Mouse (Mus musculus) heart, embryonic 13.5 days (tissue): ENCODE results near the gene Slco1a5. TPM values are rescaled to one million over a fixed set of nuclear protein-coding genes. Genes with fewer than 3 reads are reported as not detected.
A peak's percentile ranks its signal among the peaks of the same experiment; 100 is the strongest.

Experiments
- ATAC-seq: fragments of 200-750 bp; cut with Nextera tagmentation; 2 replicates; pipeline ENCODE4 v1.8.0; 2017; ENCODE audit warnings: moderate TSS enrichment; ENCODE audit not compliant: insufficient number of reproducible peaks, low FRiP score, low TSS enrichment; ENCODE audit errors: extremely low read depth
- H3K27ac ChIP-seq: fragments of 300-500 bp; sonication (generic); replicated peaks from 2 replicates; pipeline ENCODE4 v1.5.1; 2015; ENCODE audit warnings: moderate library complexity, mild to moderate bottlenecking, inconsistent platforms
- H3K27me3 ChIP-seq: fragments of 300-500 bp; sonication (generic); replicated peaks from 2 replicates; pipeline ENCODE4 v1.6.1; 2015; ENCODE audit warnings: mild to moderate bottlenecking, inconsistent platforms
- H3K36me3 ChIP-seq: fragments of 300-500 bp; sonication (generic); 2 replicates; pipeline ENCODE4 v1.6.1; 2015; ENCODE audit warnings: mild to moderate bottlenecking, inconsistent platforms
- H3K4me1 ChIP-seq: fragments of 300-500 bp; sonication (generic); 2 replicates; pipeline ENCODE4 v1.6.1; 2015; ENCODE audit warnings: inconsistent platforms
- H3K4me2 ChIP-seq: fragments of 300-500 bp; sonication (generic); 2 replicates; pipeline ENCODE4 v1.6.1; 2015; ENCODE audit warnings: inconsistent platforms, mild to moderate bottlenecking, moderate library complexity
- H3K4me3 ChIP-seq: fragments of 300-500 bp; sonication (generic); 2 replicates; pipeline ENCODE4 v1.5.1; 2015; ENCODE audit warnings: moderate library complexity, mild to moderate bottlenecking, inconsistent platforms
- H3K9ac ChIP-seq: fragments of 300-500 bp; sonication (generic); 2 replicates; pipeline ENCODE4 v1.6.1; 2015; ENCODE audit warnings: inconsistent platforms, mild to moderate bottlenecking, moderate library complexity
- H3K9me3 ChIP-seq: fragments of 300-500 bp; sonication (generic); 2 replicates; pipeline ENCODE4 v1.6.1; 2016; ENCODE audit warnings: inconsistent platforms
- WGBS: fragments of 180-500 bp; shearing (Covaris S2); methylation state at CpG from one replicate; pipeline ENCODE4 v1.1.7; 2015; ENCODE audit warnings: mixed read lengths; 5-methylcytosine and 5-hydroxymethylcytosine counted together
- polyA plus RNA-seq: library from polyadenylated mRNA; unstranded; fragments of >200 nt; fragmentation: Nextera tagmentation; extraction: Ambion mirVana; gene quantifications from 2 replicates; pipeline ENCODE4 v1.2.1, GENCODE M21; 2015

Gene Slco1a5
- polyA plus RNA-seq, 1 experiment from 2014 or later: not detected

- Histone ChIP-seq H3K27me3 (no peaks in the 10 kb centered on the region), H3K9me3 (no peaks in the 10 kb centered on the region), H3K27ac (peak overlapping the region; percentile 77; the same call in 1 of the 2 replicates), H3K4me1 (peaks cover 10% of the 10 kb centered on the region), H3K4me2 (peak overlapping the region; percentile 74), H3K9ac (peak overlapping the region; percentile 80), H3K4me3 (peak overlapping the region; percentile 73), H3K36me3 (peaks cover 33% of the 10 kb centered on the region)
- ATAC-seq: no peak
- WGBS: 47% methylated on average over 12 of the region's 12 CpGs
Measured at GRCm38 (mm10) chr6:142346181-142347110, 23.7 kb upstream of the Slco1a5 start.

DNA sequence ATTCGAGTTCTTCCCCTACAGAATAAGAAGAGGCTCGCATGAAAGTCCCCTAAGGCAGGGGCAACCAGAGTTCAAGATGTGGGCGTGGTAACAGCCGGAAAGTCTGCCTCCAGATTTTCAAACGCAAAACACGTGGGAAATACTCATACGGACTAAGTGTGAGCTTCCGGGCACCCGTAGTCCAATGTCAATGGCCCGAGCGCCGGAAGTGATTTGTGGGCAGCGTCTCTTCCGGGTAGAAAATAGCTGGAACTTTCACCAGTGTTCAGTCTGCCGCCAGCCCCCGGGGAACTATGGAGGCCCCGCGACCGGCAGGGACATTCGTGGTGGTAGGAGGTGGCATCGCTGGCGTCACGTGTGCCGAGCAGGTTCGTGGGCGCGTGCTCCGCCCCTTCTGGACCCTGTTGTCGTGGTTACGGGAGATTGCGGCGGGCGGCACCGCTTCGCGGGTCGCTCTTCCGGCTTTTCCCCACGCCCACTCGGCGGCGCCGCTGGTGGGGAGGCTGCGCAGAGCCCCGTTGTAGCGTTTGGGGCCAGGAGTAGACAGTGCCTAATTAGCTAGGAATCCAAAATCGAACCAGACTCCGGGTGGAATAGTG is 22.8 kb upstream of the Slco1a5 start, which contains the start of gene Pyroxd1:
Gene Pyroxd1 (plus strand): TSS at position 215 of the 599 bp plus-strand sequence.
- 1% methylated on average over 48 of the region's 48 CpGs for WGBS
- ATAC-seq: peak; percentile 85

DNA sequence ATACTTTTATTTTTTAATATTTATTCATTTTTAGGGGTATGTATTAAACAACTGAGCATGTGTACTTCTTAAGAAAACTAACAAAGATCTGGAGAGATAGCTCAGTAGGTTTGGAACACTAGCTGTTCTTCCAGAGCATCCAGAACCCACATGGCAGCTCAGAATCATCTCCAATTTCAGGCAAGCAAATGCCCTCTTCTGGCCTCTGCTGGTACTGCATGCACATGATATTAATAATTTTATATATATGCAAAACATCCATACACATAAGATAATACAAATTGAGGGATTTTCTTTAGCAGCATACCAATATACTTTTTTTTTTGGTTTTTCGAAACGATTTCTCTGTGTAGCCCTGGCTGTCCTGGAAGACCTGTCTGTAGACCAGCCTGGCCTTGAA is 20.8 kb upstream of the Slco1a5 start:
- H3K4me1 ChIP-seq: peaks cover 10% of the 10 kb centered on the region
- no peaks in the 10 kb centered on the region for H3K9me3 ChIP-seq
- no peaks in the 10 kb centered on the region for H3K27me3 ChIP-seq
- H3K4me3 ChIP-seq: no peak overlapping the region
- H3K9ac ChIP-seq: no peak overlapping the region
- H3K4me2 ChIP-seq: no peak overlapping the region
- peaks cover 6% of the 10 kb centered on the region for H3K36me3 ChIP-seq
- WGBS: 52% methylated on average over 2 of the region's 2 CpGs
- no peak for ATAC-seq
- no peak overlapping the region for H3K27ac ChIP-seq

More for the DNA sequence above, 22.8 kb upstream of the Slco1a5 start, which contains the start of gene Pyroxd1:
- Histone ChIP-seq H3K4me3 (peak within 1 kb of the TSS; percentile 73), H3K4me2 (peak within 1 kb of the TSS; percentile 74), H3K36me3 (peaks cover 25% of the 10 kb centered on the region), H3K27ac (peak within 1 kb of the TSS; percentile 77), H3K9me3 (no peaks in the 10 kb centered on the region), H3K9ac (peak within 1 kb of the TSS; percentile 80), H3K4me1 (peaks cover 10% of the 10 kb centered on the region), H3K27me3 (no peaks in the 10 kb centered on the region)

DNA sequence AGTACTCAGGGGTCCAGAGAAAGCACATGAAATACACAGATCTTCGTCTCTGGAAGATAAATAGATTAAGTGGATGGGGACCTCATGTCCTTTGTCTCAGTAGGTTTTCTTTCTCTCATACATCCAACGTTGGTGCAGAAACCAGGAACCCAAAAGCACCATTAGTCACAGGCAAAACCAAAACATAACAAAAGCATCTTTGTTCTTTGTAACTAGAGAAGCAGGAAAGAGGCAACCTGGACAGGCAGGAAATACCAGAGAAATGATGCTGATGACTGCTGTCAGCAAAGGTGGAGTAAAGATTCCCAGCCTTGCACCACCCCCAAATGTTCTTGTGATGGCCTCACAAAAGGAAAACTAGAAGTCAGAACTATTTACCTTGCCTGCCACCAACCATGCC is 16.8 kb upstream of the Slco1a5 start:
- Histone ChIP-seq H3K36me3 (no peaks in the 10 kb centered on the region), H3K4me2 (no peak overlapping the region), H3K27me3 (no peaks in the 10 kb centered on the region), H3K9me3 (no peaks in the 10 kb centered on the region), H3K4me1 (no peaks in the 10 kb centered on the region), H3K27ac (no peak overlapping the region), H3K4me3 (no peak overlapping the region), H3K9ac (no peak overlapping the region)
- 39% methylated on average over 2 of the region's 2 CpGs for WGBS
- ATAC-seq: no peak

- Histone ChIP-seq H3K9me3 (no peaks in the 10 kb centered on the region), H3K9ac (no peak overlapping the region), H3K27me3 (no peaks in the 10 kb centered on the region), H3K27ac (no peak overlapping the region), H3K4me1 (no peaks in the 10 kb centered on the region), H3K4me2 (no peak overlapping the region), H3K36me3 (no peaks in the 10 kb centered on the region), H3K4me3 (no peak overlapping the region)
- 61% methylated on average over 2 of the region's 2 CpGs for WGBS
- ATAC-seq: no peak
Measured at GRCm38 (mm10) chr6:142338961-142339360, 16.2 kb upstream of the Slco1a5 start.

- Histone ChIP-seq H3K27ac (no peak overlapping the region), H3K4me1 (no peaks in the 10 kb centered on the region), H3K27me3 (no peaks in the 10 kb centered on the region), H3K9me3 (0 out of 2 replicates have a peak, but pooled peaks cover 3% of the 10 kb centered on the region), H3K4me2 (no peak overlapping the region), H3K36me3 (no peaks in the 10 kb centered on the region), H3K4me3 (no peak overlapping the region), H3K9ac (no peak overlapping the region)
- 44% methylated on average over 1 of the region's 1 CpGs for WGBS
- ATAC-seq: no peak
Measured at GRCm38 (mm10) chr6:142329201-142329600, 6.4 kb upstream of the Slco1a5 start.

DNA sequence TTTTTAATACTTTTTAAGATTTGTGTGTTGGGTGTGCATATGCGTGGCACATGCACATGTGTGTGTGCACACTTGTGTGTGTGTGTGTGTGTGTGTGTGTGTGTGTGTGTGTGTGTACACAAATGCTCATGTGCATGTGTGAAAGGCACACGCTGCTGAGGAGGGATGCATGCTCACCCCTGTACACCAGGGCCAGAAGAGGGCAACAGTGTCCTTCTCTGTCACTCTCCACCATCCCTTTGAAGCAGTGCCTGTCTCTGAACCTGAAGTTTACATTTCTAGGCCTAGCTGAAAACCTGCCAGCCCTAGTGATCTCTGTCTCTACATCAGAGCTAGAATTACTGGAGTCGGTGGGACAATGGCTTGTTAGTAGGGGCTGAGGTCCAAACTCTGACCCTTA is 3.8 kb upstream of the Slco1a5 start:
- Histone ChIP-seq H3K36me3 (no peaks in the 10 kb centered on the region), H3K9ac (no peak overlapping the region), H3K27me3 (no peaks in the 10 kb centered on the region), H3K4me1 (no peaks in the 10 kb centered on the region), H3K9me3 (no peaks in the 10 kb centered on the region), H3K4me2 (no peak overlapping the region), H3K27ac (no peak overlapping the region), H3K4me3 (no peak overlapping the region)
- 68% methylated on average over 3 of the region's 3 CpGs for WGBS
- ATAC-seq: no peak

- Histone ChIP-seq H3K4me2 (no peak overlapping the region), H3K4me3 (no peak overlapping the region), H3K27me3 (no peaks in the 10 kb centered on the region), H3K36me3 (no peaks in the 10 kb centered on the region), H3K27ac (no peak overlapping the region), H3K9me3 (no peaks in the 10 kb centered on the region), H3K4me1 (no peaks in the 10 kb centered on the region), H3K9ac (no peak overlapping the region)
- ATAC-seq: no peak
Measured at GRCm38 (mm10) chr6:142317106-142317505, 5.7 kb downstream of the Slco1a5 start.

- H3K9me3 ChIP-seq: peaks cover 7% of the 10 kb centered on the region
- H3K27me3 ChIP-seq: no peaks in the 10 kb centered on the region
- ATAC-seq: no peak
- no peak overlapping the region for H3K9ac ChIP-seq
- H3K4me1 ChIP-seq: no peaks in the 10 kb centered on the region
- H3K4me3 ChIP-seq: no peak overlapping the region
- H3K27ac ChIP-seq: no peak overlapping the region
- H3K4me2 ChIP-seq: no peak overlapping the region
- H3K36me3 ChIP-seq: no peaks in the 10 kb centered on the region
- WGBS: 66% methylated on average over 5 of the region's 5 CpGs
Measured at GRCm38 (mm10) chr6:142314285-142314684, 8.5 kb downstream of the Slco1a5 start.

DNA sequence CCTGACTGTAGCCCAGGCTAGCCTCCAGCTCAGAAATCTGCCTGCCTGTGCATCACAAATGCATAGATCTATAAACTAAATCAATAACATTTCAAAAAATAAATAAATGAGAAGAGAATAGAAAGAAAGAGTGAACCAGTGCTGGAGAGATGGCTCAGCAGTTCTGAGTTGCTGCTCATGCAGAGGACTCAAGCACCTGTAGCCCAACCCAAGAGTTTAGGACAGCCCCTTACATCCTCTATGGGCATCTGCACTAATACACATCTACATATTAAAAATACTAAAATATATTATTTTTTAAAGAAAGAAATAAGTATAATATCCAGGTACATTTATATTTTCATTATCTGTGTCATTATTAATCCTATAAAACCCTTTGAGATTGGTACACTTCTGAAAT is 17.7 kb downstream of the Slco1a5 start:
- no peak overlapping the region for H3K9ac ChIP-seq
- no peak overlapping the region for H3K4me2 ChIP-seq
- no peak overlapping the region for H3K4me3 ChIP-seq
- H3K36me3 ChIP-seq: no peaks in the 10 kb centered on the region
- H3K27ac ChIP-seq: no peak overlapping the region
- no peak for ATAC-seq
- no peaks in the 10 kb centered on the region for H3K4me1 ChIP-seq
- H3K9me3 ChIP-seq: peaks cover 11% of the 10 kb centered on the region
- no peaks in the 10 kb centered on the region for H3K27me3 ChIP-seq

- Histone ChIP-seq H3K4me3 (no peak within 1 kb of the TSS), H3K4me2 (no peak within 1 kb of the TSS), H3K27me3 (no peaks in the 10 kb centered on the region), H3K36me3 (no peaks in the 10 kb centered on the region), H3K9me3 (no peaks in the 10 kb centered on the region), H3K27ac (no peak within 1 kb of the TSS), H3K4me1 (no peaks in the 10 kb centered on the region), H3K9ac (no peak within 1 kb of the TSS)
- WGBS: 65% methylated on average over 4 of the region's 4 CpGs
- no peak for ATAC-seq
Measured at GRCm38 (mm10) chr6:142298098-142298497, 24.7 kb downstream of the Slco1a5 start, which contains the start of gene Iapp. TSS of gene Iapp (plus strand) at chr6:142298423.
